Mouse (Mus musculus) gastrocnemius, postnatal 4 days (tissue): ENCODE data around the gene Cox14. TPM values are rescaled to one million over a fixed set of nuclear protein-coding genes. Genes with fewer than 3 reads are reported as not detected.

Experiments
- total RNA-seq, 2 experiments: library from RNA; stranded (reverse); gene quantifications; 2 replicates each; pipeline ENCODE4 v1.2.3; 2021

The Cox14 gene
- total RNA-seq, 2 experiments from 2014 or later: 125 to 144 TPM

Other genes with a start within 250 kb of the Cox14 start
- not detected for gene Faim2, start 197.5 kb upstream of the Cox14 start, total RNA-seq
- gene Aqp2, start 146.6 kb upstream of the Cox14 start, total RNA-seq: not detected
- not detected for gene Aqp5, start 134.8 kb upstream of the Cox14 start, total RNA-seq
- gene Aqp6, start 124.2 kb upstream of the Cox14 start, total RNA-seq: not detected
- 10 to 100 TPM; 40.5 to 43.4 TPM for gene Racgap1, start 74.0 kb upstream of the Cox14 start, total RNA-seq
- 1 to 10 TPM in 1 of 2 experiments, under 1 TPM in 1; 0.91 to 1.9 TPM for gene Asic1, start 55.2 kb upstream of the Cox14 start, total RNA-seq
- gene Smarcd1, start 23.5 kb upstream of the Cox14 start, total RNA-seq: 10 to 100 TPM; 26.9 to 34.7 TPM
- gene Gm17349, start 20.1 kb upstream of the Cox14 start, total RNA-seq: 1 to 10 TPM; 2.5 to 2.9 TPM
- gene Gpd1, start 8.1 kb upstream of the Cox14 start, total RNA-seq: 100 to 1,000 TPM; 201 to 212 TPM
- 10 to 100 TPM; 24.3 to 27.5 TPM for gene Cers5, start 47.3 kb downstream of the Cox14 start, total RNA-seq
- 10 to 100 TPM; 63.5 to 68.6 TPM for gene Lima1, start 149.8 kb downstream of the Cox14 start, total RNA-seq
- under 1 TPM; 0.03 to 0.17 TPM for gene Fam186a, start 241.4 kb downstream of the Cox14 start, total RNA-seq
- gene Larp4, start 244.4 kb downstream of the Cox14 start, total RNA-seq: 10 to 100 TPM; 44.9 to 57.4 TPM